Mouse (Mus musculus): ENCODE results near the gene Sgk1. TPM values are rescaled to one million over a fixed set of nuclear protein-coding genes. Genes with fewer than 3 reads are reported as not detected.

Sgk1 gene
- total RNA-seq, 4 experiments from 2014 or later = 86.0 to 164 (median 138) TPM

- no peak for DNase-seq
Measured at GRCm38 (mm10) chr10:21918016-21918749, 36.2 kb downstream of the Sgk1 start.

GRCm38 (mm10) chr10:21918750-21919145 lies 36.8 kb downstream of the Sgk1 start:
- no peak for DNase-seq

- no peak for DNase-seq
Measured at GRCm38 (mm10) chr10:21920611-21921010, 38.6 kb downstream of the Sgk1 start.

DNA sequence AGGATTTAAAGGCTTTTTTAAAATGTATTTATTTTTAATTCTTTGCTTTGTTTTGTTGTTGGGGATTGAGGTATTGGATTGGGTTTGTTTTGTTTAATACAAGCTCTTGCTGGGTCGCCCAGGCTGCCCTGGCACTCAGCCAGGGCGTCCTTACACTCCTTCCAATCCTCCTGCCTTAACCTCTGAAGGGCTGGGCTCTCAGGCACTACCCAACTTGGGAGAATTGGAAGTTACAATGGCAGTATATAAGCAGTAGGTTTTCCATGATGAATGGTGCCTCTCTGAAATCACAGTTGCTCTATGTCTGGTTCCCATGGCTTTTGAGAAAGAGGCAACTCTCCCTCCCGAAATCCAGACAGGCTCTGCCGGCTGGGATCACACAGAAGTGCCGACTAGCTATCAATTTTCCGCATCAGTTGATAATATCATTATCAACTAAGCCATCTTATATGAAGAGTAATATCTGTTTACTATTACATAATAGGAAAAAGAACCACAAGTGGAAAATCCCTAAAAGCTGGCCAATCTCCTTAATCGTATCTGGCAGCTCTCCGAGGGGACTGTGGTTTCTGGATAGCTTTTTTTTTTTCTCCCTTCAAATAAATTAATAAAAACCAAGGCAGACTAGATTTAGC lies 40.8 kb downstream of the Sgk1 start:
- DNase-seq = no peak

DNA sequence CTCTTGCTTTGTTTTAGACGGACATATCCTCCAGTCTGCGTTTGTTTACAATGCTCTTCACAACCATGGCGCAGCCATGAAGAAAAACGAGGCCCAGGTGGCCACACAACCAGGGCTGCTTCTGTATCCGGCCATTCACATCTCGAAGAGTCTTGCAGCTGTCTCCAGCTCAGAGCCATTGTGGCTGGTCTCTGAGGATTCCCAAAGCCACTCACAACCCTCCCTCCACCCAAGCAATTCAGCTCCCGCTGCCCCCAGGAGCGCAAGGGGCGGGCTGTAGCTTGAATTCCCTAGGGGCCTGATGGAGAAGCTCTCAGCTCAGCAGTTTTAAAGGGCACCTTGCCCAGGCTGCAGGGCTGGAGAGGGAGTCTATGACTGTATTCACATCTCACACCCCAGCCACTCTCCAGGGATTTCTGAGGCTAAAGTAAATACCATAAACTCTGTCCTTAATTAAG lies 41.5 kb downstream of the Sgk1 start:
- DNase-seq = no peak

DNA sequence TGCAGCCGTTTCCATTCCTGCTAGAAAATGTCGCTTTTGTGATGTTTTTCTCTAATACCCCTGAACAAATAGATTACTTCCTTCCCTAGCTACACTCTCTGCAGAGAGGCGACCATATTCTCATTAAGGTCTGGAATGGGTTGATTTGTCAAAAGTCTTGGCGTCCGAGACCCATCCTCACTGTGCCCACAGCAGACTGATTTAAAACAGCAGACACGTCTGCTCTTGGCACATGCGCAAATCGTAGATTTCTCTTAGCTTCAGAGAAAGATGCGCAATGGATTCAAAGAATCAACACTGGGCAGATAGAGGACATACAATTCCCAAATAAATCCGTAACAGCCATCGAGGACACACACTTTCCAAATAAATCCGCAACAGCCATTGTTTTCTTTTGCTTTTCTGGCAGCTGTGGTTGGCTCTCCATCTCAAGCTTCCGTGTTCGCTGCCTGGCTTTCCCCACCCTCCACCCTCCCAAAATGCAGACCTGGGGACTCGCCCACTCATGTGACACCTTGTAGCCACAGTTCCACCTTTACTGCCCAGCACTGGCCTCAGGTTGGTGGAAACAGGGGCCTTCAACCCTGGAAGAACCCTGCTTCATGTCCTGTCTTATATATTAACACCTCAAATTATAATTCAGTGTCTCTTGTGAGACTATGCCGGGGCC lies 42.2 kb downstream of the Sgk1 start:
- DNase-seq = no peak

GRCm38 (mm10) chr10:21926941-21927340 lies 45.0 kb downstream of the Sgk1 start:
- DNase-seq = no peak

GRCm38 (mm10) chr10:21930781-21931380 lies 48.9 kb downstream of the Sgk1 start:
- DNase-seq = no peak

DNA sequence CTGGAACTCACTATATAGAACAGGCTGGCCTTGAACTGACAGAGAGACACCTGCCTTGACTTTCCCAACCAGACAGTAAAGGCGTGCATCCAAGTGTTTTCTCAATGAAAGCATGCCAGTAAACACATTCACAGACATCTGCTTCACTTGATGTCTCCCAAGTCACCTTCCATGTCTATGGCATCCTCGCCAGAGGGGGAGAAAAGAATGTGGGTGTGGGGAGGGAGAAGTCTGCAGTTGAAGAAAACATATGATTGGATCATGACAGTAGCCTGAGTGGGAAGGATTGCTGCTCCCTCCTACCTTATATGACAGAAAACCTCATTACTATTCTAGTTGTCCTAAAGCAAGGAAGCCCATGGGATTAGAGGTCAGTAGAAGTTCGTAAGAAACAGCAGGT lies 50.8 kb downstream of the Sgk1 start:
- no peak for DNase-seq

- DNase-seq = no peak
Measured at GRCm38 (mm10) chr10:21934826-21935225, 52.8 kb downstream of the Sgk1 start.

- no peak for DNase-seq
Measured at GRCm38 (mm10) chr10:21936513-21937221, 54.7 kb downstream of the Sgk1 start.

DNA sequence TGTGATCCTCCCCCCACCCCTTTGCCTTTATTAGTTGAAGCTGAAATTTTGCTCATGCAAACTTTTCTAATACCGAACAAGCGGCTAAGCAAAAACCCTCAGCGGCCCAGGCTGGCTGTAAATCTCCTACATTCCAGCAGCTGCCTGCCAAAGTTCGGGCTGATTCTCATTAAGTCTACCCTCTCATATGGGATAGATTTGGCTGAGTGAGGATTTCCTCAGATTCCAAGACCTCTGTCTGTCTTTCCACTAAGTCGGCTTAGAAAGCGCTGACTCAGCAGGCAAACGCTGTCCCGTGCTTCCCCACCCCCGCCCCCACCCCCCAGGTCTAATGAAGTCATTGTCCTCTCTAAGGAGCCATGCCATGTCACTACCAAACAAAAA lies 55.2 kb downstream of the Sgk1 start:
- no peak for DNase-seq

DNA sequence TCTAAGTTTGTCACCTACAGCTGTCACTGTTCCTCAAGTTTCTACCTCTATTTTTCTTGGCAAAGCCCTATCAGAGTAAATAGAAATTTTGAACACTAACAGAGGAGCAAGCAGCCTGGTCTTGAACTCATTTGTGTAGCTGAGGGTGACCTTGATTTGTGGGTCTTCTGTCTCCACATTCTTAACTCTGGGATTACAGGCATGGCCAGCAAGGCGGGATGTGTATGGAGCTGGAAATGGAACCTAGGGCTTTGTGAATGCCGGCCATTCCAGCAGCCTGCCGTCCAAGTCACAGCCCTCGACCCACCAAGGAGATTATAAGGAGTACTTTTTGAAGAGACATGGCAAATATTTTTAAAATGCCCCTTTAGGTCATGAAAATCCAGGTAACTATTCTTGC lies 56.2 kb downstream of the Sgk1 start:
- DNase-seq = no peak

DNA sequence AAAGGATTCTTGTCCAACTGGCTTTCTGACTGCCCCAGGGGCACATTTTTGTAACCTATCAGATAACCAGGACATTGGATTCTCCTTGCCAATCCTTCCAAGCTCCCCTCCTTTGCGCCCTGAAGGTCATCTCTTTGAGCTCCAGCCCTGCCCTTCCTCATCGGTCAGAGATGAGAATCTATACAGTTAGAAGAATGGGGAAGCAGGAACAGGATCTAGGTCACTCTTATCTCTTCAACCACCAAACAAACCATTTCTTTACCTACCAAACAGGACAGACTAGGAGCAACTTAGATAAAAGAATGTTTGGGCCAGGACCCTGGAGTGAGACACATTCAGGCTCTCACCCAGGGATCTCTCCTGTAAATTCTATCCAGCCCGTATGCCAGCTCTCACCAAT lies 59.3 kb downstream of the Sgk1 start:
- no peak for DNase-seq

DNA sequence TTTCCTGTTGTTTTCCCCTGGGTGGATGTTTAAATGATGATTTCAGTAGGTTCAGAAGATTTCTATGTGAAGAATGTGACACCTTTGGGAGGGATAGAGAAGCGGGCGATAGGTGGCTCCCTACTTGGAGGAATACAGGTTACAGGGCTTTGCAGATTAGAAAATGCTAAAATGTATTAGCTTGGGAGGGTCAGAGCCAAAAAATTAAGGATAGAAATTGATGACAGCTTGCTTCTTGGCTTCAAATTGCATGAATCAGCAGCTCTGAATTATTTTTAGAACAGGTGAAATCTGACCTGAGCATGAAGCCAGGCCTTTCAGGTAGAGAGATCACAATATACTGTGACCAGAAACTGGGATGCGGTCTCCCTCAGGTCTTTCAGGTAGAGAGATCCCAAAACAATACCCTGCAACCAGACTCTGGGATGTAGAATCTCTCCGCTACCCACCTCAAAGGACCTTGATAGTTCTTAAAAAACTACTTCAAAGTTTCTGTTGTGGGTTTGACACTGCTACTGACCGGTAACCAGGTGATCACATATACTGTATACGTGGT lies 61.2 kb downstream of the Sgk1 start:
- DNase-seq = no peak

DNA sequence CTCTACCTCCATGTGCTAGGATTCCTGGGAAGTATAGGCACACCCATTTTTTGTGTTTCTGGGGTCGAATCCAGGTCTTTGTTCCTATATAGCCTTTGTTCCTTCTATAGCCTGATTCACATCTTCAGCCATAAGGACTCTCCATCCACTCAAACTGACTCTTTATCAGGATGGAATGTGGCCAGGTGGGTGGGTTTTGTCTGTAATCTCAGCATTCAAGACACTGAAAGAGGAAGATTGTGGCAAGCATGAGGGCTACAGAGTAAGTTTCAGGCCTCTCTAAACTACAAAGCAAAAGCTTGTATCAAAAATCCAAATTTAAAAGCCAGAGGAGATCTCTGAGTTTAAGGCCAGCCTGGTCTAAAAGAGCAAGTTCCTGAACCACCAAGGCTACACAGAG lies 63.2 kb downstream of the Sgk1 start:
- no peak for DNase-seq

DNA sequence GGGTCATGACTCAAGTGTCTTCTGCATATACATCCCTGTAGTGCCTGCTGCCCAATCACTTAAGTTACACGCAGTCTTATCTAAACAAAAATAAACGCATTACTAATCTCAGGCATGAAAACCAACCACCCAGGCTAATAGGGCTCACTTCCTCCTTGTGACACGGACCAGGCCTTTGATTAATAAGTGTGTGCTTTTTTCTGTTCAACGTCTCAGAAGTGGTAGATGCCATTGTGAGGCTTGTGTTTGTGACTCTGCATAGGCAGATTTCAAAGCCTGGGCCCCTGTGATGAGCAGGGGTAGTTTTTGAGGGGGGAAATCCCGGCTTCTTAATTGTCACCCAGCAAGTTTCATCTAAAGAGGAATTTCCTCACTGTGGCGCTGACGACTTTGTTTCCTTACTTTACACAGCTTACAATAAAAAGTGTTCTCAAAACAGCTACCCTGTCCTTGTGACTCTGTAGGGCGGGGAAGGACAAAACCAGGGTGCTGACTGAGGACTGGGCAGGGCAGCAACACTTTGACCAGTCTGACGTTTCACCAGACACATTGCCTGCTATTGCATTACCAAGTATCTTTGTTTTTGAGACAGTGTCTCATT lies 64.9 kb downstream of the Sgk1 start:
- DNase-seq = no peak

- DNase-seq = no peak
Measured at GRCm38 (mm10) chr10:21952520-21952919, 70.5 kb downstream of the Sgk1 start.

- no peak for DNase-seq
Measured at GRCm38 (mm10) chr10:21961111-21961510, 79.1 kb downstream of the Sgk1 start.

GRCm38 (mm10) chr10:21963005-21963404 lies 81.0 kb downstream of the Sgk1 start:
- DNase-seq = no peak

DNA sequence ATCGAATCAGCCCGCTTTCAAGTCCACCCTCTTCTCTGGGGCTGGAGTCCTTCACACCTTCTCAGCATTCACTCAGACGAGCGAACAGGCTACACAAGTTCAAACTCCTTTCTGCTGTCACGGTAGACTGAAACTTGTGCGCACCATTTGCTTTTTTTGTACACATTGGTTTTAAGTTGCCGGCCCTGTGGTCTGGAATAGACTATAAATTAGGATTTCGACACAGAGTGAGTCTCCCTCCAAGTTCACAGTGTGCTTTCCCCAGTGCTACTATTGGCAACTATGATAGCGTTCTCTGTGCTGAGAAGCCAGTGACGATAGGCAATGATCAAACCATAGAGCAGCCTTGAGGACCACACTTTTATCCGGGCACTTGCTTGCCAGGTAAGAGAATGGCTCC lies 91.7 kb downstream of the Sgk1 start:
- no peak for DNase-seq

GRCm38 (mm10) chr10:21974801-21975200 lies 92.8 kb downstream of the Sgk1 start:
- no peak for DNase-seq
